Mouse (Mus musculus) hindbrain, embryonic 16.5 days (tissue): ENCODE results near the gene Masp1. TPM values are rescaled to one million over a fixed set of nuclear protein-coding genes. Genes with fewer than 3 reads are reported as not detected.

Experiments used
- ATAC-seq: fragments of 200-750 bp; cut with Nextera tagmentation; 2 replicates; pipeline ENCODE4 v1.8.0; 2017; ENCODE audit warnings: moderate TSS enrichment, moderate library complexity
- H3K27ac ChIP-seq: fragments of 300-500 bp; sonication (generic); 2 replicates; pipeline ENCODE4 v1.5.1; 2014; ENCODE audit warnings: low read depth, mild to moderate bottlenecking, control low read depth, low read length, moderate library complexity
- H3K27me3 ChIP-seq: fragments of 300-500 bp; sonication (generic); replicated peaks from 2 replicates; pipeline ENCODE4 v1.6.1; 2014; ENCODE audit warnings: low read length; ENCODE audit not compliant: control insufficient read depth, insufficient read depth
- H3K36me3 ChIP-seq: fragments of 300-500 bp; sonication (generic); 2 replicates; pipeline ENCODE4 v1.6.1; 2014; ENCODE audit warnings: mild to moderate bottlenecking, low read length, moderate library complexity, mixed read lengths; ENCODE audit not compliant: control insufficient read depth, insufficient read depth
- H3K4me1 ChIP-seq: fragments of 300-500 bp; sonication (generic); 2 replicates; pipeline ENCODE4 v1.6.1; 2014; ENCODE audit warnings: low read depth, low read length; ENCODE audit not compliant: control insufficient read depth, insufficient read depth
- H3K4me2 ChIP-seq: fragments of 300-500 bp; sonication (generic); 2 replicates; pipeline ENCODE4 v1.6.1; 2014; ENCODE audit warnings: mild to moderate bottlenecking, low read length, control low read depth, moderate library complexity
- H3K4me3 ChIP-seq: fragments of 300-500 bp; sonication (generic); 2 replicates; pipeline ENCODE4 v1.5.1; 2014; ENCODE audit warnings: mild to moderate bottlenecking, low read length, control low read depth, moderate library complexity
- H3K9ac ChIP-seq: fragments of 300-500 bp; sonication (generic); 2 replicates; pipeline ENCODE4 v1.6.1; 2014; ENCODE audit warnings: low read depth, mild to moderate bottlenecking, control low read depth, low read length, moderate library complexity
- H3K9me3 ChIP-seq: fragments of 300-500 bp; sonication (generic); 2 replicates; pipeline ENCODE4 v1.6.1; 2014; ENCODE audit warnings: mild to moderate bottlenecking, low read length, moderate library complexity; ENCODE audit not compliant: control insufficient read depth
- WGBS: fragments of 180-500 bp; shearing (Covaris S2); extraction: QIAGEN DNeasy Blood & Tissue Kit; methylation state at CpG from one replicate; pipeline ENCODE4 v1.1.7; 2014; 5-methylcytosine and 5-hydroxymethylcytosine counted together
- polyA plus RNA-seq: library from polyadenylated mRNA; unstranded; fragments of >200 nt; fragmentation: Nextera tagmentation; extraction: Ambion mirVana; gene quantifications from 2 replicates; pipeline ENCODE4 v1.2.1, GENCODE M21; 2015

Gene Masp1
- polyA plus RNA-seq, 1 experiment from 2014 or later, result 29.9 TPM

GRCm38 (mm10) chr16:23517230-23517629, 3.4 kb downstream of the Masp1 start:
- Histone ChIP-seq H3K4me1 (peaks cover 38% of the 10 kb centered on the region), H3K27me3 (no peaks in the 10 kb centered on the region), H3K4me3 (no peak overlapping the region), H3K9ac (no peak overlapping the region), H3K27ac (peak overlapping the region; percentile 68; the same call in 1 of the 2 replicates), H3K4me2 (peak overlapping the region; percentile 56), H3K36me3 (no peaks in the 10 kb centered on the region), H3K9me3 (no peaks in the 10 kb centered on the region)
- ATAC-seq, result no peak
- 82% methylated on average over 5 of the region's 5 CpGs for WGBS

- no peak overlapping the region for H3K4me2 ChIP-seq
- H3K27ac ChIP-seq, result no peak overlapping the region
- H3K36me3 ChIP-seq, result no peaks in the 10 kb centered on the region
- no peak overlapping the region for H3K4me3 ChIP-seq
- peaks cover 36% of the 10 kb centered on the region for H3K4me1 ChIP-seq
- 72% methylated on average over 2 of the region's 2 CpGs for WGBS
- no peak overlapping the region for H3K9ac ChIP-seq
- H3K27me3 ChIP-seq, result no peaks in the 10 kb centered on the region
- no peak for ATAC-seq
- no peaks in the 10 kb centered on the region for H3K9me3 ChIP-seq
Measured at GRCm38 (mm10) chr16:23516606-23517005, 4.0 kb downstream of the Masp1 start.

- H3K36me3 ChIP-seq, result no peaks in the 10 kb centered on the region
- peaks cover 29% of the 10 kb centered on the region for H3K4me1 ChIP-seq
- no peak overlapping the region for H3K4me2 ChIP-seq
- no peaks in the 10 kb centered on the region for H3K9me3 ChIP-seq
- peak; percentile 51 for ATAC-seq
- no peak overlapping the region for H3K27ac ChIP-seq
- 40% methylated on average over 3 of the region's 3 CpGs for WGBS
- H3K27me3 ChIP-seq, result no peaks in the 10 kb centered on the region
- H3K9ac ChIP-seq, result no peak overlapping the region
- no peak overlapping the region for H3K4me3 ChIP-seq
Measured at GRCm38 (mm10) chr16:23515766-23516165, 4.8 kb downstream of the Masp1 start.

DNA sequence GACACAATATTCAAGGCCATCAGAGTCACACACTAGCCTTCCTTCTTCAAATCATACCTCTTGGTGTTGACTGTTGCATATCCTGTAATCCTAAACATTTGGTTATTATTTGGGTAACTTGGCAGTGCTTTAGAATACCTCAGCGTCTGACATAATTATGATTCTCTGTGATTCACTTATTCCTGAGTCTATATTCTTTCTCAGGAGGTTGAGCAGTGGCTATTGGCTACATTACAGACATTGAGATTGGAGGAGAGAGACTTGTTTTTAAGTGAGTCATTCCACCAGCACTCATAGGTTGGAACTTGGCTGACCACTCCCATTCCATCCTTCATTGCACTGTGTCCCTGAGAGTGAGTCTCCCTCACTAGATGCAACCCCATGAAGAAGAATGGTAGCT, 7.2 kb downstream of the Masp1 start:
- H3K4me2 ChIP-seq, result no peak overlapping the region
- peaks cover 10% of the 10 kb centered on the region for H3K4me1 ChIP-seq
- no peak for ATAC-seq
- H3K27ac ChIP-seq, result no peak overlapping the region
- no peak overlapping the region for H3K9ac ChIP-seq
- WGBS, result 93% methylated on average over 1 of the region's 1 CpGs
- H3K4me3 ChIP-seq, result no peak overlapping the region
- H3K36me3 ChIP-seq, result no peaks in the 10 kb centered on the region
- no peaks in the 10 kb centered on the region for H3K27me3 ChIP-seq
- H3K9me3 ChIP-seq, result no peaks in the 10 kb centered on the region

DNA sequence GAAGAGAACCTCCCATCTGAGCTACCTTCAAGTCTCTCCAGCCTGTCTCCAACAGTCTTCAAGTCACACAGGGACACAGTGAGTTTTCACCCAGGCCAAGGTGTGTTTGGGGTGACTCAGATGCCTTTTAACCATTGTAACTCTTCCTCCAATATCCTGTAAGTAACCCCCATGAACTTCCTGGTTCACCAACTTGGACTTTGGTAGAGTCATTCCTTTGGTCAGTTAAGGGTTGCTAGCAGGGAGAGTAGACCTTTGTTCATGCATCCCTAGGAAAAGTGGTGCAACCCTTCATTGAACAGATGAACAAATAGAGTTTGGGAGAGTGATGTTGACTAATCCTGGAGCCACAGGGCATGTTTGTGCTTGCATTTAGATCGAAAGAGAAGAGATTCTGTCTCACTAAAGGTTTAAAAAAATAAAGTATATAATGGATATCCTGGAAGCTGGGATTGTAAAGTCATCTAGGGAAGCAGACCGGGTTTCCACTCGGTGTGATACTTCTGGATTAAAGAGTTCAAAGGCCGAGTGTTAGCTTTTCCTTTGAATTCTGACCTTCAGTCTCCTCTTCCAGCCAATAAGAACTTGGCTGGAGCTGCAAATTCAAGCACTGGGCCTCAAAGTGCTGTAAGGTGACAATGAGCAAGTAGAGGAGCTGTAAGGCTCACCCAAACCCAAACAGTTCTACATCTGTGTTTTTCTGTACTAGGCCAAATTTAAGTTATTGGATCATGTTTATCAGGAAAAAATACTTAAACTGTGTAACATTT, 9.3 kb downstream of the Masp1 start:
- Histone ChIP-seq H3K4me3 (no peak overlapping the region), H3K27ac (no peak overlapping the region), H3K9me3 (no peaks in the 10 kb centered on the region), H3K4me2 (no peak overlapping the region), H3K36me3 (no peaks in the 10 kb centered on the region), H3K27me3 (no peaks in the 10 kb centered on the region), H3K9ac (no peak overlapping the region), H3K4me1 (peaks cover 3% of the 10 kb centered on the region; the same call in 1 of the 2 replicates)
- ATAC-seq, result no peak
- 83% methylated on average over 4 of the region's 4 CpGs for WGBS

DNA sequence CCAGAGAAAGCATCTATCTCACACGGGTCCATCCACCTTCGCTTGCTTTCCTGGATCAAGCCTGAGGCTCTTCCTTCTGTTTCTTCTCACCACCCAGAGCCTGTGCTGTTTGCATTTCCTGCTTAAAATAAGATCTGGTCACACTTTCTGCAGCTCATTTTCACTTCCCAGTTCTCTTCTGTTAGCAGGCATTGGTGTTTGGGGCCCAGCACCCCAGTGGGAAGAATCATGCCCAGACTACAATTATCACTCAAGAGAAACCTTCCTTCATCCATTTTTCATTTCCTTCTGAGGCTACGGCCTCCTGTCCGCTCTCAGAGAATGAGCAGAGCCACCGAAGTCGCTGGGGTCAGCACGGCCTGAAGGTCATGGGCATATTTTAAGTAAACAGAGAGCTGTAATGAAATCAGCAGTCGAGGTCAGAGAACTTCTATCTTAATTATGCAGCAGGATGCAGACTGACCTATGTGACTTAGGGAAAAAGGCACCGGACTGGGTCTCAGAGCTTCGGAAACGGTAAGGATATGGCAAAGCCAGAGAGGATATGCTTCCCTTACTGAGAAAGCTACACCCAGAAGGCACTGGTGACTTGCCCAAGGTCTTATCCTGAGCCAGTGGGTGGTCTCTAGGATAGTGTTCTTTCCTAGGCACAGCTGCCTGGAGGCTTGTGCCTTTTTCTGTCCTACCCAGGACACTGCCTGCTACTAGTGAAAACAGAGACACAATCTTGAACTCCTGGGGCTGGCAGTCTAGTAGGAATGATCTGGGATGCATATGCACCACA, 14.5 kb downstream of the Masp1 start:
- ATAC-seq, result no peak
- no peak overlapping the region for H3K27ac ChIP-seq

DNA sequence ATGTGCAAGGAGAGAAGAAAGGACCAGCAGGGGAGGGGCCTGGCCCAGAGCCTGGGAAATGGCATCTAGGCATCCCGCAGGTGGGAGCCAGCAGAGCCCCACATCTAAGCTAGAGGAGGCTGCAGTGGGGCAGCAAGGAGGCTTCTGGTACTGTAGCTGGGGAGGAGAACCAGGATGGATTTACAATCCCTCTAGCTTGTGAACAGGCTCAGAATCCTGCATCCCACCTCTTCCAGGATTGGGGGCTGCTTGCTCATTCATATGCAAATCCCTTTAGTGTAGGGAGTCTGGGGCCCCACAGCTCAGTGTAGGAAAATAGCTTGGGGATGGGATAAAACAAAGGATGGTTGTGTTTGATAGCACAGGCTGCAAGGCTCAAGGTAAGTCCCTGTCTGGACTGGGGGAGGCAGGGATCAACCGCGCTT, 16.3 kb downstream of the Masp1 start:
- 31% methylated on average over 3 of the region's 3 CpGs for WGBS
- no peak overlapping the region for H3K9ac ChIP-seq
- no peak overlapping the region for H3K4me3 ChIP-seq
- H3K36me3 ChIP-seq, result no peaks in the 10 kb centered on the region
- peaks cover 7% of the 10 kb centered on the region for H3K4me1 ChIP-seq
- H3K27ac ChIP-seq, result peak overlapping the region; percentile 54
- H3K4me2 ChIP-seq, result no peak overlapping the region
- no peaks in the 10 kb centered on the region for H3K9me3 ChIP-seq
- ATAC-seq, result peak; percentile 85
- H3K27me3 ChIP-seq, result no peaks in the 10 kb centered on the region

More for the DNA sequence above, 14.5 kb downstream of the Masp1 start:
- 48% methylated on average over 11 of the region's 11 CpGs for WGBS
- Histone ChIP-seq H3K4me3 (no peak overlapping the region), H3K9me3 (no peaks in the 10 kb centered on the region), H3K9ac (no peak overlapping the region), H3K36me3 (no peaks in the 10 kb centered on the region), H3K27me3 (no peaks in the 10 kb centered on the region), H3K4me2 (no peak overlapping the region), H3K4me1 (peaks cover 7% of the 10 kb centered on the region)

DNA sequence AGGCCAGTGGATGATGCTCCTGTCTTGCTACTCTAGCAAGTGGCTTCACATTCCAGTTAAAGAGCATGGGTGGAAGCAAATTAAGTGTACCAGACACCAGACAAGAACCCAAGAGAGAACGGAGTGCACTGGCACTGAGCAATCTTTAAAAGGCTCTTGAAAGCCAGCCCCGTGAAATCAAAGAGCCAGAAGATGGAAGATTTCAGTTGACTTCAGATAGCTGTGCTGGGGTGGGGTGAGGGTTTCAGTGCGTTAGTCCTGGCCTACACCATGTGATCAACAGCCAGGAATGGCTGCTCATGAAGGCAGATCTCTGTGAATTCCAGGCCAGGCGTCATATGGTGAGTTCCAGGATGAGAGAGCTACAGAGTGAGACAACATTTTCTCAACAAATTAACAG, 17.3 kb downstream of the Masp1 start:
- Histone ChIP-seq H3K4me2 (no peak overlapping the region), H3K4me1 (peaks cover 7% of the 10 kb centered on the region), H3K27ac (no peak overlapping the region), H3K9me3 (no peaks in the 10 kb centered on the region), H3K36me3 (no peaks in the 10 kb centered on the region), H3K27me3 (no peaks in the 10 kb centered on the region), H3K4me3 (no peak overlapping the region), H3K9ac (no peak overlapping the region)
- WGBS, result 61% methylated on average over 4 of the region's 4 CpGs
- no peak for ATAC-seq

GRCm38 (mm10) chr16:23502478-23502877, 18.1 kb downstream of the Masp1 start:
- H3K4me2 ChIP-seq, result no peak overlapping the region
- H3K4me1 ChIP-seq, result peaks cover 7% of the 10 kb centered on the region
- WGBS, result 91% methylated on average over 3 of the region's 3 CpGs
- H3K36me3 ChIP-seq, result no peaks in the 10 kb centered on the region
- no peaks in the 10 kb centered on the region for H3K27me3 ChIP-seq
- H3K9me3 ChIP-seq, result no peaks in the 10 kb centered on the region
- H3K9ac ChIP-seq, result no peak overlapping the region
- no peak overlapping the region for H3K4me3 ChIP-seq
- no peak for ATAC-seq
- no peak overlapping the region for H3K27ac ChIP-seq
